Mouse (Mus musculus): Measurements from ENCODE around the gene Dok3. TPM values are rescaled to one million over a fixed set of nuclear protein-coding genes. Genes with fewer than 3 reads are reported as not detected.

Gene Dok3
- total RNA-seq, 2 experiments from 2014 or later = 26.2 to 40.6 TPM

GRCm38 (mm10) chr13:55483071-55483470, 46.0 kb downstream of the Dok3 start:
- no peak for ATAC-seq (replicated peaks; ENCODE audit: poor library complexity, severe bottlenecking)

- no peak for ATAC-seq (replicated peaks; ENCODE audit: poor library complexity, severe bottlenecking)
Measured at GRCm38 (mm10) chr13:55482542-55482941, 46.6 kb downstream of the Dok3 start.

- no peak for ATAC-seq (replicated peaks; ENCODE audit: poor library complexity, severe bottlenecking)
Measured at GRCm38 (mm10) chr13:55479929-55480328, 49.2 kb downstream of the Dok3 start.

- ATAC-seq (replicated peaks; ENCODE audit: poor library complexity, severe bottlenecking) = peak; percentile 82
Measured at GRCm38 (mm10) chr13:55479008-55479407, 50.1 kb downstream of the Dok3 start.

GRCm38 (mm10) chr13:55478036-55478435, 51.1 kb downstream of the Dok3 start:
- ATAC-seq (replicated peaks; ENCODE audit: poor library complexity, severe bottlenecking) = no peak

- no peak for ATAC-seq (replicated peaks; ENCODE audit: poor library complexity, severe bottlenecking)
Measured at GRCm38 (mm10) chr13:55477492-55477891, 51.6 kb downstream of the Dok3 start.

DNA sequence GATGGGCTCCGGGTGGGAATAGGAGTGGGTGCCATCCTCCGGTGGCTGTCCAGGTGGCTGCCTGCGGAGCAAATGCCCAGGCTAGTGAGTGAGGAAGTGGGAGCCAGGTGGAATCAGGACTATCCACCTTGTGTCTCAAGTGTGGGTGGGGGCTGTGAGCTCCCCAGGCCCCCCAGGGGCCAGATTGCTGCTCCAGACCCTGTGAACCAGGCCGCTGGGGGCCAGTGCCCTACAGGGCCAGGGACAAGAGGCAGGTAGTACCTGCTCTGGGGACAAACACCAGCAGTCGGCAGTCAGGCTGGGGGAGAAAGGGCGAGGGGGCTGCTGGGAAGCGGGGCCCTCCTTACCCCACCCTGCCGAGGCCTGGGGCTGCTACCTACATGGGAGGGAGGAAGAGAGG, 52.8 kb downstream of the Dok3 start:
- ATAC-seq (replicated peaks; ENCODE audit: poor library complexity, severe bottlenecking) = no peak

DNA sequence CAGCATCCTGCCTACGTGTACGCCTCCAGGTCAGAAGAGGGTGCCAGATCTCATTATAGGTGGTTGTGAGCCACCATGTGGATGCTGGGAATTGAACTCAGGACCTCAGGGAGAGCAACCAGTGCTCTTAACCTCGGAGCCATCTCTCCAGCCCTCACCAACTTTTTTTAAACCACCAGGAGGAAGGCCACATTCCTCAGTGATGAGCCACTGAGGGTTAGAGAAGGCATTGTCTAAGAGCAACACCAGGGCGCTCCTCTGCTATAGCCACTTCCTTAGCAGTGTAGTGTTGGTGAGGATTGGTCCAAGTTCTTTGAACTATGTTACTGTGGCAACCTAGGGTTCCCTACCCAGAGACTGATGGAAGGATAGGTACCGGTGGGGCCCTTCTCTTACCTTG, 53.3 kb downstream of the Dok3 start:
- ATAC-seq (replicated peaks; ENCODE audit: poor library complexity, severe bottlenecking) = no peak

GRCm38 (mm10) chr13:55474621-55475069, 54.5 kb downstream of the Dok3 start:
- no peak for ATAC-seq (replicated peaks; ENCODE audit: poor library complexity, severe bottlenecking)

GRCm38 (mm10) chr13:55473961-55474360, 55.1 kb downstream of the Dok3 start:
- ATAC-seq (replicated peaks; ENCODE audit: poor library complexity, severe bottlenecking) = no peak

Other genes with a start within 250 kb of the Dok3 start
- 248 and 296 TPM in 2 replicates for gene Prelid1, start 208.8 kb downstream of the Dok3 start, total RNA-seq (2014; fragmentation: Nextera tagmentation)
- gene Prelid1, start 208.8 kb downstream of the Dok3 start, total RNA-seq (2017) = 111 and 115 TPM in 2 replicates
- 87.6 and 100 TPM in 2 replicates for gene Rab24, start 207.3 kb downstream of the Dok3 start, total RNA-seq (2014; fragmentation: Nextera tagmentation)
- 34.3 and 37.4 TPM in 2 replicates for gene Rab24, start 207.3 kb downstream of the Dok3 start, total RNA-seq (2017)
- gene Mxd3, start 199.5 kb downstream of the Dok3 start, total RNA-seq (2014; fragmentation: Nextera tagmentation) = 1.3 and 2.0 TPM in 2 replicates
- gene Mxd3, start 199.5 kb downstream of the Dok3 start, total RNA-seq (2017) = 3.8 and 4.7 TPM in 2 replicates
- 150 and 177 TPM in 2 replicates for gene Lman2, start 166.5 kb downstream of the Dok3 start, total RNA-seq (2014; fragmentation: Nextera tagmentation)
- gene Lman2, start 166.5 kb downstream of the Dok3 start, total RNA-seq (2017) = 128 and 145 TPM in 2 replicates
- gene Rgs14, start 159.6 kb downstream of the Dok3 start, total RNA-seq (2014; fragmentation: Nextera tagmentation) = 12.8 and 16.4 TPM in 2 replicates
- 7.0 and 8.8 TPM in 2 replicates for gene Rgs14, start 159.6 kb downstream of the Dok3 start, total RNA-seq (2017)
- not detected in 2 replicates for gene Slc34a1, start 131.1 kb downstream of the Dok3 start, total RNA-seq (2014; fragmentation: Nextera tagmentation)
- 0.56 TPM in 1 of 2 replicates, not detected in the other for gene Slc34a1, start 131.1 kb downstream of the Dok3 start, total RNA-seq (2017)
- gene Pfn3, start 114.1 kb downstream of the Dok3 start, total RNA-seq (2014; fragmentation: Nextera tagmentation) = not detected in 2 replicates
- gene Pfn3, start 114.1 kb downstream of the Dok3 start, total RNA-seq (2017) = not detected in 2 replicates
- gene F12, start 102.5 kb downstream of the Dok3 start, total RNA-seq (2014; fragmentation: Nextera tagmentation) = not detected in 2 replicates
- not detected in 2 replicates for gene F12, start 102.5 kb downstream of the Dok3 start, total RNA-seq (2017)
- 56.7 and 62.4 TPM in 2 replicates for gene Grk6, start 84.2 kb downstream of the Dok3 start, total RNA-seq (2014; fragmentation: Nextera tagmentation)
- 64.8 and 67.5 TPM in 2 replicates for gene Grk6, start 84.2 kb downstream of the Dok3 start, total RNA-seq (2017)
- gene Prr7, start 65.0 kb downstream of the Dok3 start, total RNA-seq (2014; fragmentation: Nextera tagmentation) = 1.9 TPM in 1 of 2 replicates, not detected in the other
- gene Prr7, start 65.0 kb downstream of the Dok3 start, total RNA-seq (2017) = 1.6 TPM in 1 of 2 replicates, not detected in the other
- 0.19 and 1.4 TPM in 2 replicates for gene Dbn1, start 41.2 kb downstream of the Dok3 start, total RNA-seq (2014; fragmentation: Nextera tagmentation)
- 1.6 and 1.9 TPM in 2 replicates for gene Dbn1, start 41.2 kb downstream of the Dok3 start, total RNA-seq (2017)
- 10.2 and 23.3 TPM in 2 replicates for gene Pdlim7, start 15.6 kb downstream of the Dok3 start, total RNA-seq (2014; fragmentation: Nextera tagmentation)
- gene Pdlim7, start 15.6 kb downstream of the Dok3 start, total RNA-seq (2017) = 4.1 and 5.7 TPM in 2 replicates
- gene Ddx41, start 7.4 kb upstream of the Dok3 start, total RNA-seq (2014; fragmentation: Nextera tagmentation) = 54.4 and 69.5 TPM in 2 replicates
- 73.7 and 81.8 TPM in 2 replicates for gene Ddx41, start 7.4 kb upstream of the Dok3 start, total RNA-seq (2017)
- gene Fam193b, start 41.8 kb upstream of the Dok3 start, total RNA-seq (2014; fragmentation: Nextera tagmentation) = 36.0 and 59.5 TPM in 2 replicates
- gene Fam193b, start 41.8 kb upstream of the Dok3 start, total RNA-seq (2017) = 28.4 and 31.9 TPM in 2 replicates
- 117 and 127 TPM in 2 replicates for gene Tmed9, start 44.4 kb upstream of the Dok3 start, total RNA-seq (2014; fragmentation: Nextera tagmentation)
- gene Tmed9, start 44.4 kb upstream of the Dok3 start, total RNA-seq (2017) = 229 and 241 TPM in 2 replicates
- gene B4galt7, start 70.6 kb upstream of the Dok3 start, total RNA-seq (2014; fragmentation: Nextera tagmentation) = 10.8 and 15.3 TPM in 2 replicates
- gene B4galt7, start 70.6 kb upstream of the Dok3 start, total RNA-seq (2017) = 14.0 and 18.1 TPM in 2 replicates
- 33.9 and 46.9 TPM in 2 replicates for gene Caml, start 93.7 kb upstream of the Dok3 start, total RNA-seq (2014; fragmentation: Nextera tagmentation)
- 33.0 and 49.9 TPM in 2 replicates for gene Caml, start 93.7 kb upstream of the Dok3 start, total RNA-seq (2017)
- 57.5 and 73.9 TPM in 2 replicates for gene Ddx46, start 105.7 kb upstream of the Dok3 start, total RNA-seq (2014; fragmentation: Nextera tagmentation)
- gene Ddx46, start 105.7 kb upstream of the Dok3 start, total RNA-seq (2017) = 113 and 128 TPM in 2 replicates
- gene B230219D22Rik, start 163.8 kb upstream of the Dok3 start, total RNA-seq (2014; fragmentation: Nextera tagmentation) = 49.1 and 59.0 TPM in 2 replicates
- gene B230219D22Rik, start 163.8 kb upstream of the Dok3 start, total RNA-seq (2017) = 31.0 and 39.0 TPM in 2 replicates
- gene Txndc15, start 185.4 kb upstream of the Dok3 start, total RNA-seq (2014; fragmentation: Nextera tagmentation) = 19.7 and 34.3 TPM in 2 replicates
- gene Txndc15, start 185.4 kb upstream of the Dok3 start, total RNA-seq (2017) = 52.1 and 53.5 TPM in 2 replicates
- gene Pcbd2, start 198.1 kb upstream of the Dok3 start, total RNA-seq (2014; fragmentation: Nextera tagmentation) = 47.4 and 48.2 TPM in 2 replicates
- gene Pcbd2, start 198.1 kb upstream of the Dok3 start, total RNA-seq (2017) = 6.9 and 30.3 TPM in 2 replicates

Measured in granulocyte monocyte progenitor cell, adult 5-6 weeks (primary cell).